ENCODE assay signal across 9 mouse cellular contexts in the genomic region with DNA sequence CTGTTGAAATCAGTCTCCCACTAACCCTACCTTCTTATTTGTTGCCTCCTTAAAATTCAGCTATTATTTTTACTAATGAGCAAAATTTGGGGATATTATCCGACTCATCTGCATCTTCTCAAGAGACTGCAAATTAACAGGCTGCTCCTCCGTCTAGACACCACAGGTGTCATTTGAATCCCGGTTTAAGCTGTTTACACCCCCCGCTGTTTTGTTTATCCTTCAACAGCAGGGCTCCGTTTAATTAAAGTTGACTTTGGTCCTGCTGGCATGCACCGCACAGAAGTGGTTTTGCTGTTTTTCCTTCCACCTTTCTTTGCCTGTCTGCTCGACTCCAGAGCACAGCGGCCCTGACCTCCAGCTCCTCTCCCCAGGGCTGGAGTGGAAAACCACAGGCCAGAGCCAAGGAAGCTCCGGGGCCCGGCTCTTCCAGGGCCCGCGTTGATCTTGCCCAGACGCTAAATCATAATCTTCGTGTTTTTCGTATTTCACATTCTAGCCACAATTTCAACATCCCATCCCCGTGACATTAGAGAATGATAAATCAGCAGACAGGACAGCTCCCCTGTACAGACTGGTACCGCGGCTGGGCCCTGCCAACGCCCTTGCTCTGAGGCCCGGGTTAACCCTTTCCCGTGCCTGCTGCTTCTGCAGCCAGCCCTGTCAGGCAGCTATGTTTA.
DNase-seq lines count a peak whose midpoint lies in the region; ATAC-seq and TF ChIP-seq lines count a peak whose summit lies in the region.
"Had no signal": no experiment of that assay in that cellular context is flagged by ENCODE, and none has a peak within 500 bp of the region (broad histone marks: within the 10 kb centered on the region; RNA-seq: fewer than 3 reads in every experiment).

No protein-coding gene starts in this region.

- no peak for TF ChIP-seq EP300 in liver, postnatal 0 days (IDR thresholded peaks at IDR 0.05; ENCODE audit: low read depth)

- 12% methylated on average over 21 of the region's 21 CpGs for WGBS in liver, postnatal 0 days (ENCODE audit: insufficient replicate concordance)
- WGBS in forebrain, embryonic 14.5 days = 1% methylated on average over 21 of the region's 21 CpGs
- WGBS in hindbrain, embryonic 14.5 days = 3% methylated on average over 21 of the region's 21 CpGs
- WGBS in stomach, embryonic 16.5 days = 6% methylated on average over 21 of the region's 21 CpGs

- H3K4me1 ChIP-seq in liver, postnatal 0 days (ENCODE audit: insufficient read depth) = no peaks in the 10 kb centered on the region
- peaks cover 5% of the 10 kb centered on the region for H3K4me1 ChIP-seq in forebrain, embryonic 14.5 days (ENCODE audit: control insufficient read depth, insufficient read depth, low read length)
- peaks cover 5% of the 10 kb centered on the region; the same call in 1 of the 2 replicates for H3K4me1 ChIP-seq in hindbrain, embryonic 14.5 days (replicated peaks; ENCODE audit: control insufficient read depth, insufficient read depth, low read length)
- H3K4me1 ChIP-seq in stomach, embryonic 16.5 days (ENCODE audit: control insufficient read depth, insufficient read depth, low read length) = peaks cover 10% of the 10 kb centered on the region

- ATAC-seq in liver, postnatal 0 days = no peak
- ATAC-seq in forebrain, embryonic 14.5 days = peak; percentile 57; the same call in 1 of the 2 replicates
- peak; percentile 64; the same call in 1 of the 2 replicates for ATAC-seq in hindbrain, embryonic 14.5 days (ENCODE audit: low FRiP score)
- peak; percentile 71; the same call in 1 of the 2 replicates for ATAC-seq in stomach, embryonic 16.5 days (ENCODE audit: insufficient read depth, low FRiP score)
- ATAC-seq in frontal cortex, adult (ENCODE audit: low TSS enrichment) = no peak

- peak; percentile 22 for DNase-seq in liver
- no peak for DNase-seq in liver, postnatal 0 days
- peak; percentile 55 for DNase-seq in forebrain, embryonic 14.5 days (ENCODE audit: low spot score)
- DNase-seq in hindbrain, embryonic 14.5 days (ENCODE audit: low spot score) = peak; percentile 41
- DNase-seq in lung, postnatal 25 days (ENCODE audit: low spot score) = peak; percentile 11
- no peak for DNase-seq in cerebellum, adult 11 months

- H3K9ac ChIP-seq in liver, postnatal 0 days (replicated peaks) = no peak overlapping the region
- H3K9ac ChIP-seq in forebrain, embryonic 14.5 days (ENCODE audit: low read length) = peak overlapping the region; percentile 37; the same call in 1 of the 2 replicates
- peak overlapping the region; percentile 13; the same call in 1 of the 2 replicates for H3K9ac ChIP-seq in hindbrain, embryonic 14.5 days
- H3K9ac ChIP-seq in stomach, embryonic 16.5 days (ENCODE audit: low read length) = peak overlapping the region; percentile 36

- H3K4me2 ChIP-seq in liver, postnatal 0 days (ENCODE audit: low read depth, low read length) = no peak overlapping the region
- H3K4me2 ChIP-seq in forebrain, embryonic 14.5 days (ENCODE audit: low read length) = peak overlapping the region; percentile 40
- peak overlapping the region; percentile 41 for H3K4me2 ChIP-seq in hindbrain, embryonic 14.5 days (replicated peaks)
- H3K4me2 ChIP-seq in stomach, embryonic 16.5 days (ENCODE audit: low read depth, low read length) = peak overlapping the region; percentile 47

- 0 out of 2 replicates have a peak, but pooled peaks cover 4% of the 10 kb centered on the region for H3K27me3 ChIP-seq in liver, postnatal 0 days (ENCODE audit: insufficient read depth, low read length)
- peaks cover 4% of the 10 kb centered on the region; the same call in 1 of the 2 replicates for H3K27me3 ChIP-seq in forebrain, embryonic 14.5 days (replicated peaks; ENCODE audit: control insufficient read depth, insufficient read depth, low read length)
- H3K27me3 ChIP-seq in hindbrain, embryonic 14.5 days (ENCODE audit: control insufficient read depth, insufficient read depth, low read length) = no peaks in the 10 kb centered on the region
- no peaks in the 10 kb centered on the region for H3K27me3 ChIP-seq in stomach, embryonic 16.5 days (ENCODE audit: control insufficient read depth, insufficient read depth, low read length)

- no peak overlapping the region for H3K4me3 ChIP-seq in liver, postnatal 0 days (ENCODE audit: low read depth, low read length)
- peak overlapping the region; percentile 2; the same call in 1 of the 2 replicates for H3K4me3 ChIP-seq in forebrain, embryonic 14.5 days (ENCODE audit: low read depth, low read length)
- H3K4me3 ChIP-seq in hindbrain, embryonic 14.5 days (replicated peaks; ENCODE audit: low read length) = peak overlapping the region; percentile 4; the same call in 1 of the 2 replicates
- 0 out of 2 replicates have a peak overlapping the region, but pooled peaks have one; percentile 11 for H3K4me3 ChIP-seq in stomach, embryonic 16.5 days (replicated peaks; ENCODE audit: low read length)

- H3K9me3 ChIP-seq in liver, postnatal 0 days (ENCODE audit: low read length) = no peaks in the 10 kb centered on the region
- no peaks in the 10 kb centered on the region for H3K9me3 ChIP-seq in forebrain, embryonic 14.5 days (replicated peaks; ENCODE audit: control insufficient read depth, low read length)
- no peaks in the 10 kb centered on the region for H3K9me3 ChIP-seq in hindbrain, embryonic 14.5 days (ENCODE audit: control insufficient read depth, low read length)
- H3K9me3 ChIP-seq in stomach, embryonic 16.5 days (replicated peaks; ENCODE audit: control insufficient read depth, low read length) = no peaks in the 10 kb centered on the region
- H3K9me3 ChIP-seq: G1E had no signal

- no peaks in the 10 kb centered on the region for H3K36me3 ChIP-seq in liver, postnatal 0 days (replicated peaks; ENCODE audit: insufficient read depth, low read length)
- no peaks in the 10 kb centered on the region for H3K36me3 ChIP-seq in forebrain, embryonic 14.5 days (ENCODE audit: control insufficient read depth, insufficient read depth, low read length)
- no peaks in the 10 kb centered on the region for H3K36me3 ChIP-seq in hindbrain, embryonic 14.5 days (replicated peaks; ENCODE audit: control insufficient read depth, insufficient read depth)
- no peaks in the 10 kb centered on the region for H3K36me3 ChIP-seq in stomach, embryonic 16.5 days (ENCODE audit: control insufficient read depth, insufficient read depth, low read length)
- H3K36me3 ChIP-seq: G1E had no signal

- TF ChIP-seq CTCF in liver, postnatal 0 days (IDR thresholded peaks at IDR 0.05; ENCODE audit: low read depth) = no peak

- H3K27ac ChIP-seq in liver, postnatal 0 days (ENCODE audit: low read depth) = no peak overlapping the region
- no peak overlapping the region for H3K27ac ChIP-seq in forebrain, embryonic 14.5 days (ENCODE audit: low read depth, low read length)
- no peak overlapping the region for H3K27ac ChIP-seq in hindbrain, embryonic 14.5 days
- H3K27ac ChIP-seq in stomach, embryonic 16.5 days (ENCODE audit: low read length) = 0 out of 2 replicates have a peak overlapping the region, but pooled peaks have one; percentile 32

Comparison
In these comparisons a context has a peak if more than half of its experiments do, and no peak if none do; other contexts are left out.
1. DNase-seq: peak in liver (single experiment), forebrain, embryonic 14.5 days (single experiment), hindbrain, embryonic 14.5 days (single experiment) and lung, postnatal 25 days (single experiment); none in liver, postnatal 0 days (single experiment) and cerebellum, adult 11 months (single experiment).
2. ATAC-seq: peak in forebrain, embryonic 14.5 days (single experiment), hindbrain, embryonic 14.5 days (single experiment) and stomach, embryonic 16.5 days (single experiment); none in liver, postnatal 0 days (single experiment) and frontal cortex, adult (single experiment).